Mouse (Mus musculus): ENCODE data around the gene Ttf2. TPM values are rescaled to one million over a fixed set of nuclear protein-coding genes. Genes with fewer than 3 reads are reported as not detected.

The Ttf2 gene
- polyA plus RNA-seq, 1 experiment from 2014 or later = 11.2 TPM

GRCm38 (mm10) chr3:101005392-101005791 lies 35.9 kb upstream of the Ttf2 start:
- Histone ChIP-seq H3K4me1 (no peaks in the 10 kb centered on the region), H3K9me3 (replicated peaks) (no peaks in the 10 kb centered on the region), H3K27me3 (no peaks in the 10 kb centered on the region), H3K4me2 (replicated peaks) (no peak overlapping the region), H3K36me3 (no peaks in the 10 kb centered on the region), H3K9ac (no peak overlapping the region), H3K27ac (replicated peaks) (no peak overlapping the region), H3K4me3 (replicated peaks) (no peak overlapping the region)
- 60% methylated on average over 6 of the region's 6 CpGs for WGBS
- ATAC-seq (ENCODE audit: insufficient number of reproducible peaks, low FRiP score, low TSS enrichment, low read depth) = no peak

DNA sequence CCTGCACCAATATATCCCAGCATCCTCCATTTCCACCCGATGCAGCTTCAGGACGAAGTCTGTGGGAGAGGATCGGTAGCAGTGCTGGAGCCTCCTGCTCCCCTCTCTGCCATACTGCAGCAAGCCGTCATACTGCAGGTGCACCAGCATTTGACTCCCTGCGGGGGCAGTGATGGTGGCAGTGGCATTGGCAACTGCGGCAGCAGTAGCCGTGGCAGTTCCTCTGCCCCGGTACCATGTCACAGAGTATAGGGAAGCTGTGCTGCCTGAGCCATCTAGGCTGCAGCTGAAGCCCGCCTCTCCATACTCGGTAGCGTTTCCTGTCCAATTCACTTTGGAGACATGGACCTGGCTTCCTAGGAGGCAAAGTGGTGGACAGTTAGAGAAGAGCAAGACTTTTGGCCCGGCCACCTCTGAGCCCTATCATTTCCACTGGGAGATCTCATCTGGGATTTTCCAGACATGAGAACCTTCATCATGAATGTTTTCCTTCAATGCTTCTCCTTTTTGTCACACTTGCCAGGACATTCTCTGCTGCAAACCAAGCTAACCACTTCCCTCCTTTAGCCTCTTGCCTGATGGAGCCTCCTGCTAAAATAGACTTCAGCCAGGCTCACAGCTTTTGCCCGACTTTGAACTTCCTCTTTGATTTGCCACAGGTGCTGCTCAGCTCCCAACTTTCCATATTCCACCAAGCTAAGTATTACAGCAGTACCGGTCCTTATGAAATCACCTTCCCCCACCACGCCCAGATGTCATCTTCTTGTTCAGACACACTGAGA lies 34.3 kb upstream of the Ttf2 start:
- no peak for ATAC-seq (ENCODE audit: insufficient number of reproducible peaks, low FRiP score, low TSS enrichment, low read depth)
- H3K27ac ChIP-seq (replicated peaks) = no peak overlapping the region
- H3K36me3 ChIP-seq = no peaks in the 10 kb centered on the region
- no peaks in the 10 kb centered on the region for H3K9me3 ChIP-seq (replicated peaks)
- H3K9ac ChIP-seq = no peak overlapping the region
- no peaks in the 10 kb centered on the region for H3K27me3 ChIP-seq
- WGBS = 77% methylated on average over 15 of the region's 15 CpGs
- no peak overlapping the region for H3K4me2 ChIP-seq (replicated peaks)
- 0 out of 2 replicates have a peak, but pooled peaks cover 3% of the 10 kb centered on the region for H3K4me1 ChIP-seq
- H3K4me3 ChIP-seq (replicated peaks) = no peak overlapping the region

DNA sequence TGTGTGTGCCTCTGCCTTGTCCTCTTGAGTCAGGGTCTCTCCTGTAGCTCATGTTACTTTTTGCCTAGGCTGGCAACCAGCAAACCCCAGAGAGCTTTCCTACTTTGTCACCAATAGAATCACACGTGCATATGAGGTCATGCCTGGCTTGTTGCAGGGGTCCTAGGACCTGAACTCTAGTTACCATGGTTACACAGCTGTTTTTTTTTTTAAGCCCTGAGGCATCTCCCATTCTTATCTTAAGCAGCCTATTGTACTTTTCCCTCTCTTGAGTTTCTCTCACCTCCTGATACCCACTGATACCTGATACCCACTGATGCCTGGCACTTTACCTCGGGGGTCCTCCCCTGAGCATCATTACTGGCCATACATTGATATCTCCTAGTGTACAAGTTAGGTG lies 30.3 kb upstream of the Ttf2 start:
- 18% methylated on average over 2 of the region's 2 CpGs for WGBS
- no peaks in the 10 kb centered on the region for H3K9me3 ChIP-seq (replicated peaks)
- ATAC-seq (ENCODE audit: insufficient number of reproducible peaks, low FRiP score, low TSS enrichment, low read depth) = no peak
- no peak overlapping the region for H3K9ac ChIP-seq
- H3K27me3 ChIP-seq = no peaks in the 10 kb centered on the region
- H3K36me3 ChIP-seq = no peaks in the 10 kb centered on the region
- H3K4me2 ChIP-seq (replicated peaks) = no peak overlapping the region
- H3K27ac ChIP-seq (replicated peaks) = no peak overlapping the region
- H3K4me3 ChIP-seq (replicated peaks) = no peak overlapping the region
- 0 out of 2 replicates have a peak, but pooled peaks cover 9% of the 10 kb centered on the region for H3K4me1 ChIP-seq

GRCm38 (mm10) chr3:100998904-100999340 lies 29.5 kb upstream of the Ttf2 start:
- H3K27ac ChIP-seq (replicated peaks) = no peak overlapping the region
- no peaks in the 10 kb centered on the region for H3K9me3 ChIP-seq (replicated peaks)
- H3K9ac ChIP-seq = no peak overlapping the region
- H3K27me3 ChIP-seq = no peaks in the 10 kb centered on the region
- 18% methylated on average over 6 of the region's 6 CpGs for WGBS
- H3K4me1 ChIP-seq = 0 out of 2 replicates have a peak, but pooled peaks cover 9% of the 10 kb centered on the region
- H3K4me2 ChIP-seq (replicated peaks) = no peak overlapping the region
- peak; percentile 47; the same call in 1 of the 2 replicates for ATAC-seq (ENCODE audit: insufficient number of reproducible peaks, low FRiP score, low TSS enrichment, low read depth)
- no peaks in the 10 kb centered on the region for H3K36me3 ChIP-seq
- no peak overlapping the region for H3K4me3 ChIP-seq (replicated peaks)

GRCm38 (mm10) chr3:100997785-100998570 lies 28.5 kb upstream of the Ttf2 start:
- no peaks in the 10 kb centered on the region for H3K27me3 ChIP-seq
- H3K36me3 ChIP-seq = no peaks in the 10 kb centered on the region
- ATAC-seq (ENCODE audit: insufficient number of reproducible peaks, low FRiP score, low TSS enrichment, low read depth) = no peak
- H3K4me2 ChIP-seq (replicated peaks) = no peak overlapping the region
- no peaks in the 10 kb centered on the region for H3K9me3 ChIP-seq (replicated peaks)
- H3K9ac ChIP-seq = no peak overlapping the region
- no peak overlapping the region for H3K4me3 ChIP-seq (replicated peaks)
- no peak overlapping the region for H3K27ac ChIP-seq (replicated peaks)
- 0 out of 2 replicates have a peak, but pooled peaks cover 9% of the 10 kb centered on the region for H3K4me1 ChIP-seq
- WGBS = 71% methylated on average over 10 of the region's 10 CpGs

- H3K9ac ChIP-seq = no peak overlapping the region
- H3K27ac ChIP-seq (replicated peaks) = no peak overlapping the region
- no peak overlapping the region for H3K4me2 ChIP-seq (replicated peaks)
- no peak for ATAC-seq (ENCODE audit: insufficient number of reproducible peaks, low FRiP score, low TSS enrichment, low read depth)
- no peak overlapping the region for H3K4me3 ChIP-seq (replicated peaks)
- 64% methylated on average over 4 of the region's 4 CpGs for WGBS
- no peaks in the 10 kb centered on the region for H3K9me3 ChIP-seq (replicated peaks)
- H3K4me1 ChIP-seq = 0 out of 2 replicates have a peak, but pooled peaks cover 9% of the 10 kb centered on the region
- H3K36me3 ChIP-seq = no peaks in the 10 kb centered on the region
- no peaks in the 10 kb centered on the region for H3K27me3 ChIP-seq
These were observed 24.8 kb upstream of the Ttf2 start for GRCm38 (mm10) chr3:100994252-100994651.

- Histone ChIP-seq H3K4me2 (replicated peaks) (no peak overlapping the region), H3K4me1 (0 out of 2 replicates have a peak, but pooled peaks cover 6% of the 10 kb centered on the region), H3K9ac (no peak overlapping the region), H3K9me3 (replicated peaks) (no peaks in the 10 kb centered on the region), H3K27me3 (no peaks in the 10 kb centered on the region), H3K27ac (replicated peaks) (no peak overlapping the region), H3K36me3 (no peaks in the 10 kb centered on the region), H3K4me3 (replicated peaks) (no peak overlapping the region)
- 64% methylated on average over 15 of the region's 15 CpGs for WGBS
- ATAC-seq (ENCODE audit: insufficient number of reproducible peaks, low FRiP score, low TSS enrichment, low read depth) = no peak
These were observed 24.3 kb upstream of the Ttf2 start for GRCm38 (mm10) chr3:100993718-100994117.

GRCm38 (mm10) chr3:100993158-100993557 lies 23.7 kb upstream of the Ttf2 start:
- Histone ChIP-seq H3K4me3 (replicated peaks) (no peak overlapping the region), H3K36me3 (no peaks in the 10 kb centered on the region), H3K27me3 (no peaks in the 10 kb centered on the region), H3K4me1 (0 out of 2 replicates have a peak, but pooled peaks cover 2% of the 10 kb centered on the region), H3K9me3 (replicated peaks) (no peaks in the 10 kb centered on the region), H3K27ac (replicated peaks) (no peak overlapping the region), H3K4me2 (replicated peaks) (no peak overlapping the region), H3K9ac (no peak overlapping the region)
- 65% methylated on average over 7 of the region's 7 CpGs for WGBS
- no peak for ATAC-seq (ENCODE audit: insufficient number of reproducible peaks, low FRiP score, low TSS enrichment, low read depth)

GRCm38 (mm10) chr3:100990231-100990630 lies 20.8 kb upstream of the Ttf2 start:
- 50% methylated on average over 1 of the region's 1 CpGs for WGBS
- H3K36me3 ChIP-seq = no peaks in the 10 kb centered on the region
- no peak overlapping the region for H3K27ac ChIP-seq (replicated peaks)
- no peaks in the 10 kb centered on the region for H3K9me3 ChIP-seq (replicated peaks)
- no peaks in the 10 kb centered on the region for H3K4me1 ChIP-seq
- H3K4me3 ChIP-seq (replicated peaks) = no peak overlapping the region
- H3K9ac ChIP-seq = no peak overlapping the region
- no peak for ATAC-seq (ENCODE audit: insufficient number of reproducible peaks, low FRiP score, low TSS enrichment, low read depth)
- H3K27me3 ChIP-seq = no peaks in the 10 kb centered on the region
- H3K4me2 ChIP-seq (replicated peaks) = no peak overlapping the region

DNA sequence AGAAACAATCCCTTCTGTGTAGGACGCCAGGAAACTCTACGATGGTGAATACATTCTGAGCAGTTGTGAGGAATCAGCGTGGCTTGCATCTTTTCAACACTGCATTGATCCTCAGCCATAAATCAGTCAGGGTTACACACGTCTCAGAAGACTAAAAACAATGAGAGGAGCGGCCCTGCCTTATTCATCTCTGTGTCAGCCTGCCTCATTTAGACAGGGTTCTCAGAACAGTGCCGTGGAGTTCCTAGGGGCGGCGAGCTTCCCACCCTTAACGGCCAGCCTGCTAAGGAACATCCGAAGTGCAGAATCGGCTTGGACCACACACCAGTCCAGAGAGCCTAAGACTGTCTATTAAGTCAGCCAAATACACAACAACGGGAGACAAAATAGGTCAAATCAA lies 20.0 kb upstream of the Ttf2 start:
- ATAC-seq (ENCODE audit: insufficient number of reproducible peaks, low FRiP score, low TSS enrichment, low read depth) = no peak
- 66% methylated on average over 12 of the region's 12 CpGs for WGBS
- Histone ChIP-seq H3K4me1 (no peaks in the 10 kb centered on the region), H3K27me3 (no peaks in the 10 kb centered on the region), H3K4me2 (replicated peaks) (no peak overlapping the region), H3K4me3 (replicated peaks) (no peak overlapping the region), H3K9ac (no peak overlapping the region), H3K36me3 (no peaks in the 10 kb centered on the region), H3K27ac (replicated peaks) (no peak overlapping the region), H3K9me3 (replicated peaks) (no peaks in the 10 kb centered on the region)

GRCm38 (mm10) chr3:100979290-100979689 lies 9.8 kb upstream of the Ttf2 start:
- no peak for ATAC-seq (ENCODE audit: insufficient number of reproducible peaks, low FRiP score, low TSS enrichment, low read depth)
- no peaks in the 10 kb centered on the region for H3K36me3 ChIP-seq
- WGBS = 74% methylated on average over 8 of the region's 8 CpGs
- H3K27me3 ChIP-seq = no peaks in the 10 kb centered on the region
- H3K4me2 ChIP-seq (replicated peaks) = no peak overlapping the region
- no peak overlapping the region for H3K27ac ChIP-seq (replicated peaks)
- no peak overlapping the region for H3K9ac ChIP-seq
- no peak overlapping the region for H3K4me3 ChIP-seq (replicated peaks)
- H3K9me3 ChIP-seq (replicated peaks) = no peaks in the 10 kb centered on the region
- H3K4me1 ChIP-seq = no peaks in the 10 kb centered on the region
